Mouse (Mus musculus) testis, adult 2 months (tissue): ENCODE results near the gene Cmip. TPM values are rescaled to one million over a fixed set of nuclear protein-coding genes. Genes with fewer than 3 reads are reported as not detected.

Experiments used
- H3K27ac ChIP-seq: fragments of 200-500 bp; 2 replicates; pipeline ENCODE4 v1.5.1; 2012; ENCODE audit warnings: low read depth, low read length; ENCODE audit not compliant: control insufficient read depth, insufficient read depth
- H3K27me3 ChIP-seq: fragments of 200-500 bp; 2 replicates; pipeline ENCODE4 v1.6.1; 2012; ENCODE audit warnings: mild to moderate bottlenecking, low read length, moderate library complexity; ENCODE audit not compliant: control insufficient read depth, insufficient read depth
- H3K36me3 ChIP-seq: fragments of 200-500 bp; 2 replicates; pipeline ENCODE4 v1.6.1; 2012; ENCODE audit warnings: mild to moderate bottlenecking, low read length; ENCODE audit not compliant: control insufficient read depth, insufficient read depth
- H3K4me1 ChIP-seq: fragments of 200-500 bp; 2 replicates; pipeline ENCODE4 v1.6.1; 2012; ENCODE audit warnings: low read length; ENCODE audit not compliant: control insufficient read depth, insufficient read depth
- H3K4me3 ChIP-seq: fragments of 200-500 bp; 2 replicates; pipeline ENCODE4 v1.5.1; 2012; ENCODE audit warnings: low read depth, mild to moderate bottlenecking, low read length, moderate library complexity, mixed read lengths; ENCODE audit not compliant: control insufficient read depth
- CTCF ChIP-seq: fragments of 200-500 bp; IDR thresholded peaks from 2 replicates; pipeline ENCODE4 v1.5.1; 2012; ENCODE audit warnings: low read depth, mild to moderate bottlenecking, inconsistent platforms, low read length, moderate library complexity; ENCODE audit not compliant: control insufficient read depth, insufficient read depth, insufficient replicate concordance
- POLR2A ChIP-seq: fragments of 200-500 bp; IDR thresholded peaks from 2 replicates; pipeline ENCODE4 v1.6.1; 2012; ENCODE audit warnings: low read depth, mild to moderate bottlenecking, inconsistent platforms, low read length, moderate library complexity; ENCODE audit not compliant: control insufficient read depth
- polyA plus RNA-seq: library from polyadenylated mRNA; depleted of rRNA; stranded (reverse); fragments of >200 nt; gene quantifications from 2 replicates; pipeline ENCODE4 v1.2.3, GENCODE M21; 2012

Gene Cmip
- polyA plus RNA-seq, 1 experiment: 10.5 TPM

DNA sequence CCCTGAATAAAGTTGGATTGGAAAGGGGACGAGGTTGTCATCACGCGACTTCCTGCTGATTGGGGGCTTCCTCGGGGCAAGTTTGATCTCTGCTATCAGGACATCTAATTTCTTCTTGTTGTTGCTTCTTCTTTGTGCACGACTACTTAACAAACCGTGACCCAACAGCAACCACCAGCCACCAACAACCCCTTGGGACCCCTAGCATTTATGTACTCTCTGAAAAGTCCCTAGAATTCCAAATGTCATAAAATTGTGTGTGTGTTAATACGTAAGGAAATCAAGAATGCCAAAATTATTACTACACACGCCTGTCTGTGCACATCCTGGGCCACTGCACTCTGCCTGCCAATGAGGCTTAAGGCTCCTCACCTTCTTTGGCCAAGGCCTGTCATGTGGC, 50.4 kb downstream of the Cmip start:
- H3K27ac ChIP-seq: no peak overlapping the region
- H3K4me3 ChIP-seq: no peak overlapping the region
- H3K27me3 ChIP-seq: no peaks in the 10 kb centered on the region
- no peak for TF ChIP-seq CTCF
- no peak for TF ChIP-seq POLR2A
- no peaks in the 10 kb centered on the region; the same call in 1 of the 2 replicates for H3K4me1 ChIP-seq
- H3K36me3 ChIP-seq: no peaks in the 10 kb centered on the region

DNA sequence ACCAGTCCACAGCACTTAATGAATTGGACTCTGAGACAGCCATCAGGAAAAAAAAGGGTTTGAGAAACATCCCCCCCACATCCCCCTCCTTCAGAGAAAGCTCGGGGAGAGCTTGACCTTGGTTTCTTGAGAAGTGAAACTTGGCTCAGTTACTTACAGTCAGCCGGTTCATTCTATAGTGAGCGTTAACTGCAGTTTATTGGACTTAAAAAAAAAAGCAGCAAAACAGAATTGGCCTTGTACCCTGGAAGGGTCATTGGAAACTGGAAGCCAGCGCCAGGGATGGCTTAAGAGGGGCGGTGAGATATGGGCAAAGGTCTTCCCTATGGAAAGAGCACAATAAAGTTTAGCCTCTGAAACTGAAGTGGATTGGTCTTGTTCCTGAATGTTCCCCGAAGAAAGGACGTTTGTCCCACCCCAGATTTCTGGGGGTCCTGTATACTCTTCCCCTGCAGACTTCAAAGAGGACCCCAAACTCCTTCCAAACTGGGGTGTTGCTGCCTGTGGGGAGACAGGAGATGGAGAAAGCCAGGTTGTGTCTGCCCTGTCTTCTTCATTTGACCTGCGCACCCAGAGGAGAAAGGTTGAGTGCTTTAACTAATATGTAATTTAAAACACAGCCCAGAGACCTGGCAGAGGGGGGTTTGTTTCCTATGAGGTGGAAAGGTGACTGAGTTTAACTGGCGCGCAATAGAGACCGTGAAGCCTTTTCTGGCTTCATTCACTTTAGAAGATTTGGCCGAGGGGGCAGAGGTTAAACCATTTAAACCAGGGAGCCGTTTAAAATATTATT, 51.6 kb downstream of the Cmip start:
- Histone ChIP-seq H3K27me3 (no peaks in the 10 kb centered on the region), H3K36me3 (no peaks in the 10 kb centered on the region), H3K4me3 (no peak overlapping the region), H3K27ac (no peak overlapping the region), H3K4me1 (no peaks in the 10 kb centered on the region; the same call in 1 of the 2 replicates)
- no peak for TF ChIP-seq CTCF
- no peak for TF ChIP-seq POLR2A

DNA sequence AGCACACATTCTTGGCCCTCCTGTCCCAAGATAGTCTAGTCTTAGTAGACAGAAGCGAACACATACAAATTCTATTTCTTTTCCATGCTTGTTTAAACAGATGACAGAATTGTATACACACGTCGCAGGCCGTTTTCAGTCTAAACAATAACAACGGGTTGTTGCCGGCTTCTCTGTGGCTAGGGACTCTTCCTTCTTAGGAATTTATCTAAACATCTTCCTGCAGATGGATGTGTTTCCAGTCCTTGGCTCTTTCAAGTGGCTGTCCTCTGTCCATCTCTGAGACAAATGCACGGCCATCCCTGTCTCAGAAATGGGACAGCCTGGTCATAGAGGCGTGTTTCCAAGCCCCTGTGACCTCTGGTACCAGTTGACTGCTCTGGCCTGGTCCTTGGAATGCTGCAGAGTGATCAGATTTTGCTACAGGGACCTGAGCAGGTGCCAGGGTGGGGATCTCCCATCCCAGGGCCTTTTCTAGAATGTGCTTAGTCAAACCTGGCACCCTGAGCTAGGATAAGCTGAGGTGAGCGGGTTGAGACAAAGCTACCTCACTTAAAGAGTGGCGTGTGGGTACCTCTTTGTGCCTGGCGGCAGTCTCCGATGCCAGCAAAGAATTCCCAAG, 52.9 kb downstream of the Cmip start:
- Histone ChIP-seq H3K27ac (no peak overlapping the region), H3K36me3 (no peaks in the 10 kb centered on the region), H3K27me3 (no peaks in the 10 kb centered on the region), H3K4me1 (peaks cover 2% of the 10 kb centered on the region; the same call in 1 of the 2 replicates), H3K4me3 (no peak overlapping the region)
- no peak for TF ChIP-seq CTCF
- TF ChIP-seq POLR2A: no peak

DNA sequence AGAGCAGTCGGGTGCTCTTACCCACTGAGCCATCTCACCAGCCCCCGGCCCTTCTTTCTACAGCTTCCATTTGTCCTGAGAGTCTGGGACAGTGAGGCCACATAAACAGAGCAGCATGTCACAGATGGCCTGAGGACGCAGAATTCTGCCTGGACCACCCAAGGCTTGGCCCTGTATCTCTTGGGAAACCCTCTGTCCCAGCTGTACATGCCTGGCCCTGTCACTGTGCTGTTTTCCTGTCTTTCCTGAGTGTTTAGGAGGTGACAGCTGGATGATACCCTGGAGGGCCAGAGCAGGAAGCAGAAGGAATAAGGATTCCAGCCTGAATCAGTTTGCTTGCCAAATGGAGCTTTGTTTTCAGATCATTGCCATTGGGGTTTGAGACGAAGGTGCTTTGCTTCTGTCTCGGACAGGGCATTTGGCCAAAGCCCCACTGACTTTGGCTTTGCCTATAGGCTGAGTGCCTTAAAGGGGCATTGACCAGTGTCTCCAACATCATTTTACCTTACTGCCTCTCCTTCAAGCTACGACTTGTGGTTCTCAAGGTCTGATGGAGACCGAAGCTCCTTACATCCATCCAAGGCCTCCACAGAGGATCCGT, 54.2 kb downstream of the Cmip start:
- no peaks in the 10 kb centered on the region for H3K27me3 ChIP-seq
- H3K4me3 ChIP-seq: no peak overlapping the region
- peaks cover 2% of the 10 kb centered on the region; the same call in 1 of the 2 replicates for H3K4me1 ChIP-seq
- no peaks in the 10 kb centered on the region for H3K36me3 ChIP-seq
- TF ChIP-seq CTCF: no peak
- TF ChIP-seq POLR2A: no peak
- H3K27ac ChIP-seq: no peak overlapping the region

DNA sequence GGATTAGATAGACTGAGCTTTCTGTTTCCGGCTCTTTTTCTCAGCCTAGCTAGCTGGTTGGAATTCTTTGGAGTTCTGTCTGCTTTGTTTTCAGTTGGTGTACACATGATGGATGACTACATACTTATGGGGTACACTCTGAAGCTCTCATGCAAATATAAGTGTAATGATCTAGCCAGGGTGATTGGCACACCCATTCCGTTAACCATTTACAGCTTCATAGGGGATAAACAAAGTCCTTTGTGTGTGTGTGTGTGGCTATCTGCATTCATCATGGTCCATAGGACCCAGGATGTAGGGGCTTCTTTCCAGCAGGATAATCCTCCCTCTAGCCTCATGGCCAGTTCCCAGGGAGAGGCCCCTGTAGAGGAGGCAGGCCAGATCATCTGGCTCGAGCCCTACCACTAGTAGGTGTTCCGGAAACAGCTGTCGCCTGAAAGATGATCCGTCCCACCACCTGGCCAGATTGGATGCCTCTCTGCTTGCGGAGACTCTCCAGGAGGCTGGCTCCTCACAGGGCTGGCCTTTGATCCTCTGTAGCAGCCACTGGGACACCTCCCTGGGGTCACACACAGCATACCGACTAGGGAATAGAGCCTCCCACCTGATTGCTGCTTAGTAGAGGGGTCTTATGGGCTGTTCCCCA, 57.6 kb downstream of the Cmip start:
- TF ChIP-seq CTCF: no peak
- TF ChIP-seq POLR2A: no peak
- H3K4me3 ChIP-seq: no peak overlapping the region
- 0 out of 2 replicates have a peak, but pooled peaks cover 2% of the 10 kb centered on the region for H3K4me1 ChIP-seq
- H3K27ac ChIP-seq: no peak overlapping the region
- H3K36me3 ChIP-seq: no peaks in the 10 kb centered on the region
- H3K27me3 ChIP-seq: no peaks in the 10 kb centered on the region

DNA sequence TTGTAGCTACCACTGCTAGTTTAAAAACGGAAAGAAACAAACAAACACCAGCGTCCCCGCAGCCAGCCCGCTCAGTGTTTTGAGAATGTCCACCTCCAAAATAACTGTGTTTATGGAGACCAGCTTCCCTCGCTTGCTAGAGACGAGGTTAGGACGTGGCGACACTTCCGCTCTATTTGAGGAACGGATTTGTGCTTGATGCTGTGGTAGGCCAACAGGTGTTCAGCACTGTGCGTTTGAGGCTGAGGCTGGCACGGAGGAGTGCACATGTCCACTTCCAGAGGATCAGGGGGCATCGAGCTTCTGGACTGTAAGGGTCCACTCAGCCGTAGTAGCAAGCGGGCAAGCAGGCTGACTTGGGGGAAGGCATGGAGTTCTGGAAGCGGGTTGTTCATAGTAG, 58.9 kb downstream of the Cmip start:
- Histone ChIP-seq H3K27ac (no peak overlapping the region), H3K36me3 (no peaks in the 10 kb centered on the region), H3K4me1 (0 out of 2 replicates have a peak, but pooled peaks cover 2% of the 10 kb centered on the region), H3K4me3 (no peak overlapping the region), H3K27me3 (no peaks in the 10 kb centered on the region)
- TF ChIP-seq POLR2A: no peak
- no peak for TF ChIP-seq CTCF

DNA sequence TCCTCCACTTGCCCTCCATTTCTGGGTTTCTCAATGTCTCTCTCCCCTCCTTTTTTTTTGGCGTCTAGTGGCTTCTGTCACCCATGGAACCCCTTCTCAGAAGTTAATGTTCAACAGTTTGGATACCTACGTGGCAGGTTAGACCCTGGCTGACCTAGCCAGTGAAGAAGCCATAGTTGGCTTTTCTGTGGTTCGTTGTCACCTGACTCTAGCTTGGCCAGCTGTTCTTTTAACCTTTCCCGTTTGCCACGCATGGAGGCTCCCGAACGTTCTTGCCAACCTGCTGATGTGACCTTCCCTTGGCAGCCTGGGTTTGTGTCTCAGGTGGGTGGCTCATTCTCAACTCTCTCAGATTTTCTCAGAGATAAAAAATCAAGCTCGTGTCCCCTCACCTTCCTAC, 60.6 kb downstream of the Cmip start:
- H3K4me3 ChIP-seq: no peak overlapping the region
- H3K4me1 ChIP-seq: 0 out of 2 replicates have a peak, but pooled peaks cover 2% of the 10 kb centered on the region
- TF ChIP-seq POLR2A: no peak
- TF ChIP-seq CTCF: no peak
- no peak overlapping the region for H3K27ac ChIP-seq
- H3K27me3 ChIP-seq: no peaks in the 10 kb centered on the region
- H3K36me3 ChIP-seq: no peaks in the 10 kb centered on the region
